Mouse (Mus musculus) kidney, adult 2 months (tissue): ENCODE measurements around the gene Ypel2.

Experiments
- CTCF ChIP-seq: fragments of 200-500 bp; conservative IDR thresholded peaks from 2 replicates; pipeline ENCODE4 v1.5.1; 2011; ENCODE audit warnings: low read depth, mild to moderate bottlenecking, control low read depth, low read length, moderate library complexity, mixed read lengths; ENCODE audit not compliant: insufficient read depth, insufficient read length
- POLR2A ChIP-seq: fragments of 200-500 bp; IDR thresholded peaks from one replicate; pipeline ENCODE4 v1.6.1; 2011; ENCODE audit warnings: low read depth, low read length, control low read depth

DNA sequence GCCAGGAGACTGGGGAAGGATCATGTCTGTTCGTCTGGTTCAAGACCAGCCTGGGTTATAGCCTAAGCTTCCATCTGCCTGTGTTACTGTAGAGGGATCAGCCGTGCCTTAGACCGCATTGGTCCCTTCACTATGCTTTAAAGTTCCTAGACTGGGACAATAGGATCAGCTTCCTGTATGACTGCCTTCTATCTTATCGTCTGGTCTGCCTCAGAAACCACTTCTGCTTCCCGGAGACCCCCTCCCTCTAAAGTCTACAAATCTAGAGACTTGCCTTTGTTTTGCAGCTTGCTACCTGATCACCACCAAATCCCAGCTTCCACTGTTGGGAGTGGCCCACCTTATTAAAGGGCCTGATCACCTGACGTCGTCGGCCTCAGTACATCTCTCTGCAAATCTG is 7.7 kb upstream of the Ypel2 start:
- TF ChIP-seq CTCF (no peak), POLR2A (no peak)
